Mouse (Mus musculus) E14TG2a.4 (cell line): ENCODE measurements around the gene Atp10a.

Source experiments
- CTCF ChIP-seq: conservative IDR thresholded peaks from 2 replicates; pipeline ENCODE4 v1.5.1; 2014; ENCODE audit warnings: low read length
- POU5F1 ChIP-seq: IDR thresholded peaks from 2 replicates; pipeline ENCODE4 v1.6.1; 2014; ENCODE audit warnings: low read length, borderline replicate concordance

- TF ChIP-seq CTCF (no peak), POU5F1 (no peak)
These were observed 59.7 kb downstream of the Atp10a start for GRCm38 (mm10) chr7:58715576-58716144.
